11 mouse cellular contexts compared by ENCODE assay signal in genomic region chr10:118859655-118860054, GRCm38 (mm10).
"Had no signal": no experiment of that assay in that cellular context is flagged by ENCODE, and none has a peak within 500 bp of the region (broad histone marks: within the 10 kb centered on the region; RNA-seq: fewer than 3 reads in every experiment).

No protein-coding gene starts in this region.

- H3K27ac ChIP-seq: left cerebral cortex, adult 2 months; liver, embryonic 13.5 days had no signal

- H3K4me2 ChIP-seq: liver, embryonic 13.5 days; midbrain, embryonic 11.5 days had no signal

- H3K9ac ChIP-seq: liver, embryonic 13.5 days had no signal

- H3K4me3 ChIP-seq: left cerebral cortex, adult 2 months; liver, embryonic 13.5 days had no signal

- DNase-seq: kidney, postnatal 10 days; kidney, postnatal 36 days; layer of hippocampus, postnatal 36 days; liver, embryonic 13.5 days; lung, adult 2 months; lung, postnatal 14 days; lung, postnatal 4 days; midbrain, embryonic 14.5 days; thymus, postnatal 25 days had no signal

- H3K27me3 ChIP-seq: liver, embryonic 13.5 days had no signal
